Comparison of ENCODE assay signal across 12 mouse cellular contexts in the genomic region with DNA sequence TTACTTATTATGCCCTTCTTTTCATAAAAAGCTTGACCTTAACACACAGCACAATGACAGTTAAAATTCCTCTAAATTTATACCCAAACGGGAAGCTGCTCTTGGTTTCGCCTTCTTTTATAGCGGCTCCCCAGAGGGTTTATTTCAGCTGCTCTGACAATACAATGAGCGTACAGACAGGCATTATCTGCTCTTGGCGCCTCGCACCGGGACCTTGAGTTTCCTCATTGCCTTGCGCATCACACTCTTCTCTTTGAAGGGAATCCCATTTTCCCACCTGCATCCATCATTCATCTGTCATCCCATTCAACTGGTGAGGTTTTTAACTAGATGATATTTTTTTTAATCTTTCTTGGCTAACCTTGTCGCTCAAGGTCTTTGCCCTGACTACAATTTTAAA.
DNase-seq lines count a peak whose midpoint lies in the region; ATAC-seq and TF ChIP-seq lines count a peak whose summit lies in the region.
"Had no signal": no experiment of that assay in that cellular context is flagged by ENCODE, and none has a peak within 500 bp of the region (broad histone marks: within the 10 kb centered on the region; RNA-seq: fewer than 3 reads in every experiment).

No protein-coding gene starts in this region.

- TF ChIP-seq EP300 in stomach, postnatal 0 days (optimal IDR thresholded peaks at IDR 0.05): no peak

- no peak overlapping the region for H3K9ac ChIP-seq in heart, embryonic 14.5 days (ENCODE audit: low read length)
- H3K9ac ChIP-seq in forebrain, postnatal 0 days: no peak overlapping the region
- H3K9ac ChIP-seq in midbrain, embryonic 14.5 days (replicated peaks; ENCODE audit: low read length): no peak overlapping the region; the same call in 1 of the 2 replicates
- no peak overlapping the region for H3K9ac ChIP-seq in stomach, postnatal 0 days (ENCODE audit: low read length)

- 29% methylated on average over 9 of the region's 9 CpGs for WGBS in heart, embryonic 14.5 days
- 11% methylated on average over 9 of the region's 9 CpGs for WGBS in forebrain, postnatal 0 days
- WGBS in midbrain, embryonic 14.5 days: 4% methylated on average over 9 of the region's 9 CpGs
- 22% methylated on average over 9 of the region's 9 CpGs for WGBS in stomach, postnatal 0 days

- no peak overlapping the region for H3K27ac ChIP-seq in heart, embryonic 14.5 days (replicated peaks in 1 of 2; ENCODE audit: control insufficient read depth in 1 of 2, insufficient read depth in 1 of 2, low read depth in 2 of 2, low read length in 2 of 2)
- H3K27ac ChIP-seq in forebrain, postnatal 0 days (ENCODE audit: low read depth, low read length): 0 out of 2 replicates have a peak overlapping the region, but pooled peaks have one; percentile 57
- H3K27ac ChIP-seq in midbrain, embryonic 14.5 days (replicated peaks; ENCODE audit: low read depth, low read length): peak overlapping the region; percentile 74
- no peak overlapping the region for H3K27ac ChIP-seq in stomach, postnatal 0 days (replicated peaks)

- H3K4me1 ChIP-seq in heart, embryonic 14.5 days (ENCODE audit: control insufficient read depth in 2 of 2, insufficient read depth in 2 of 2, low read length in 2 of 2): no peaks in the 10 kb centered on the region
- peaks cover 9% of the 10 kb centered on the region for H3K4me1 ChIP-seq in forebrain, postnatal 0 days (ENCODE audit: insufficient read depth)
- no peaks in the 10 kb centered on the region; the same call in 1 of the 2 replicates for H3K4me1 ChIP-seq in midbrain, embryonic 14.5 days (ENCODE audit: control insufficient read depth, insufficient read depth, low read length)
- no peaks in the 10 kb centered on the region for H3K4me1 ChIP-seq in stomach, postnatal 0 days (replicated peaks; ENCODE audit: control insufficient read depth, insufficient read depth)

- peaks cover 4% of the 10 kb centered on the region; the same call in 1 of the 2 replicates for H3K9me3 ChIP-seq in heart, embryonic 14.5 days (ENCODE audit: control insufficient read depth, low read length)
- H3K9me3 ChIP-seq in forebrain, postnatal 0 days (ENCODE audit: low read length): no peaks in the 10 kb centered on the region
- H3K9me3 ChIP-seq in midbrain, embryonic 14.5 days (ENCODE audit: control insufficient read depth, low read length): no peaks in the 10 kb centered on the region
- H3K9me3 ChIP-seq in stomach, postnatal 0 days (ENCODE audit: control insufficient read depth, low read length): no peaks in the 10 kb centered on the region

- no peak overlapping the region for H3K4me3 ChIP-seq in heart, embryonic 14.5 days (ENCODE audit: control insufficient read depth in 1 of 2, insufficient read depth in 1 of 2, low read depth in 1 of 2, low read length in 2 of 2)
- peak overlapping the region; percentile 27; the same call in 1 of the 2 replicates for H3K4me3 ChIP-seq in forebrain, postnatal 0 days (ENCODE audit: low read depth, low read length)
- H3K4me3 ChIP-seq in midbrain, embryonic 14.5 days (replicated peaks; ENCODE audit: low read depth, low read length): peak overlapping the region; percentile 20
- no peak overlapping the region for H3K4me3 ChIP-seq in stomach, postnatal 0 days (ENCODE audit: low read depth, low read length)

- H3K27me3 ChIP-seq in heart, embryonic 14.5 days (ENCODE audit: control insufficient read depth, insufficient read depth, low read length): peaks cover 12% of the 10 kb centered on the region; the same call in 1 of the 2 replicates
- no peaks in the 10 kb centered on the region for H3K27me3 ChIP-seq in forebrain, postnatal 0 days (ENCODE audit: insufficient read depth, low read length)
- no peaks in the 10 kb centered on the region for H3K27me3 ChIP-seq in midbrain, embryonic 14.5 days (ENCODE audit: control insufficient read depth, insufficient read depth, low read length)
- no peaks in the 10 kb centered on the region for H3K27me3 ChIP-seq in stomach, postnatal 0 days (ENCODE audit: control insufficient read depth, insufficient read depth, low read length)

- DNase-seq in heart, adult 8-10 months (ENCODE audit: low spot score): no peak
- peak; percentile 28 for DNase-seq in adrenal gland, adult 8-10 months
- peak; percentile 51 for DNase-seq in forebrain, postnatal 0 days
- DNase-seq in midbrain, embryonic 14.5 days: peak; percentile 83
- DNase-seq in stomach, postnatal 0 days (ENCODE audit: low spot score): no peak
- no peak for DNase-seq in gastrocnemius, adult 8-10 months (ENCODE audit: low spot score in 2 of 2)
- no peak for DNase-seq in ovary, postnatal 14 days (ENCODE audit: low spot score)
- DNase-seq: gastrocnemius, postnatal 25 days; kidney, adult 8-10 months; liver had no signal

- ATAC-seq in heart, embryonic 14.5 days (ENCODE audit: insufficient number of reproducible peaks, insufficient read depth, low FRiP score, low read depth): no peak
- peak; percentile 64; the same call in 1 of the 2 replicates for ATAC-seq in forebrain, postnatal 0 days
- ATAC-seq in midbrain, embryonic 14.5 days (ENCODE audit: low FRiP score, low TSS enrichment): peak; percentile 60; the same call in 1 of the 2 replicates
- ATAC-seq in stomach, postnatal 0 days (ENCODE audit: low FRiP score, low TSS enrichment): no peak
- ATAC-seq: CD4-positive, CD25-positive, alpha-beta regulatory T cell, adult 4 months had no signal

- no peak for TF ChIP-seq CTCF in forebrain, postnatal 0 days (IDR thresholded peaks at IDR 0.05; ENCODE audit: low read depth)
- TF ChIP-seq CTCF in stomach, postnatal 0 days (IDR thresholded peaks at IDR 0.05; ENCODE audit: low read depth): no peak

- H3K36me3 ChIP-seq in heart, embryonic 14.5 days (ENCODE audit: control insufficient read depth, insufficient read depth, low read length): no peaks in the 10 kb centered on the region
- H3K36me3 ChIP-seq in forebrain, postnatal 0 days (ENCODE audit: insufficient read depth): no peaks in the 10 kb centered on the region
- no peaks in the 10 kb centered on the region for H3K36me3 ChIP-seq in midbrain, embryonic 14.5 days (ENCODE audit: control insufficient read depth, insufficient read depth, low read length)
- no peaks in the 10 kb centered on the region for H3K36me3 ChIP-seq in stomach, postnatal 0 days (ENCODE audit: control insufficient read depth, insufficient read depth, low read length)

- peak overlapping the region; percentile 54; the same call in 1 of the 2 replicates for H3K4me2 ChIP-seq in heart, embryonic 14.5 days (ENCODE audit: low read length)
- peak overlapping the region; percentile 45 for H3K4me2 ChIP-seq in forebrain, postnatal 0 days (ENCODE audit: low read depth)
- peak overlapping the region; percentile 53 for H3K4me2 ChIP-seq in midbrain, embryonic 14.5 days (ENCODE audit: low read length)
- no peak overlapping the region for H3K4me2 ChIP-seq in stomach, postnatal 0 days (replicated peaks; ENCODE audit: low read depth)

Comparison
In these comparisons a context has a peak if more than half of its experiments do, and no peak if none do; other contexts are left out.
1. ATAC-seq: peak in forebrain, postnatal 0 days (single experiment) and midbrain, embryonic 14.5 days (single experiment); none in heart, embryonic 14.5 days (single experiment) and stomach, postnatal 0 days (single experiment).
2. H3K27ac ChIP-seq: peak in forebrain, postnatal 0 days (single experiment) and midbrain, embryonic 14.5 days (single experiment); none in heart, embryonic 14.5 days (0 of 2) and stomach, postnatal 0 days (single experiment).
3. H3K4me3 ChIP-seq: peak in forebrain, postnatal 0 days (single experiment) and midbrain, embryonic 14.5 days (single experiment); none in heart, embryonic 14.5 days (0 of 2) and stomach, postnatal 0 days (single experiment).
4. DNase-seq: peak in adrenal gland, adult 8-10 months (single experiment), forebrain, postnatal 0 days (single experiment) and midbrain, embryonic 14.5 days (single experiment); none in heart, adult 8-10 months (single experiment), stomach, postnatal 0 days (single experiment), gastrocnemius, adult 8-10 months (0 of 2) and ovary, postnatal 14 days (single experiment).